Mouse (Mus musculus) testis, postnatal 14 days (tissue): Measurements from ENCODE around the gene Hamp.

Experiments used
- DNase-seq: peaks from one replicate; pipeline ENCODE4 v3.0.0; 2021; ENCODE audit warnings: low spot score

Gene Hamp

DNA sequence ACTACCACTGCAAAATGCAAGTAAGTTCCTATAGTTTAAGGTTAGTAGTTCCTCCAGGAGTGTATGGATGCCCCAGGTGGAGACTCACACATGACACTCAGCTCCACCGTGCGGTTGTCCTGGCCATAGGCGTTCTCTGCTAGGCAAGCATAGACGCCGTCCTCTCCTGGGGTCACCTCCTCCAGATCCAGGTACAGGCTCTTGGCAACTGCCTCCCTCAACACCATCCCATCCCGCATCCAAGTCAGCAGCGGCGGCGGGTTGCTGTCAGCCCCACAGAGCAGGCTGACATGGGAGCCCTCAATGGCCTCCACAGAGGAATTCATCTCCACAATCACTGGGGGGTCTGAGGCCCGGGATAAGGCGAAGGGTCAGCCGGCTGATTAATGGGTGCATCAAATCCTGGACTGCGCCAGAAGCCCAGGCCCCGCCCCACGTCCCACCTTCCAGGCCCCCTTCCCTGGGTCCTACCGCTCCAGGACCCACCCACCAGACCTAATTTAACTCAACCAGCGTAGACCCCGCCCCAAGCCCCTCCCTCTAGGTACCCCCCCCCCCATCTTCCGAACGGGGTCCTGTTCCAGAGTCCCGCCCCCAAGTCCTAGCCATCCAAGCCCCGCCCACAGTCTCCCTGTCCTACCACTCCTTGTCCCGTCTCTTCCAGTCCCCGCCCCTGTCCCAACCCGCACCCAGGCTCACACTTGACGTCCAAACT is 35.4 kb downstream of the Hamp start:
- DNase-seq: no peak

DNA sequence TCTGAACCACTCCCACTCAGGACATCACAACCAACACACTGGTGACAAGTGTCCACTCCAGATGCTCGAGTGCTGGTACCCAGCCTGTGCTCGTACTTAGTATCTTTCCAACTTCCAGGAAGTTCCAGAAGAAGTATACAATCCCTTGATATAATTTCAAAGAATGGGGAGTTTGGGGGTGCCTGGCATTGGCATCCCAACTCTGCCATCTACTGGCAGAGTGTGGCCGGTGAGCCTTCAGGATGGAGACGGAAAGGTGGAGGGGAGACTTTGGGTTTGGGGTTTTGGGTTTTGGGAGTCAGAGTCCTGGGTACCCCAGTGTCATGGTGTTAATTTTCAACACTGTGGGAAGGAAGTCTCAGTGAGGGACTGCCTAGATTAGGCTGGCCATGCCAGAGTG is 39.8 kb downstream of the Hamp start:
- no peak for DNase-seq

DNA sequence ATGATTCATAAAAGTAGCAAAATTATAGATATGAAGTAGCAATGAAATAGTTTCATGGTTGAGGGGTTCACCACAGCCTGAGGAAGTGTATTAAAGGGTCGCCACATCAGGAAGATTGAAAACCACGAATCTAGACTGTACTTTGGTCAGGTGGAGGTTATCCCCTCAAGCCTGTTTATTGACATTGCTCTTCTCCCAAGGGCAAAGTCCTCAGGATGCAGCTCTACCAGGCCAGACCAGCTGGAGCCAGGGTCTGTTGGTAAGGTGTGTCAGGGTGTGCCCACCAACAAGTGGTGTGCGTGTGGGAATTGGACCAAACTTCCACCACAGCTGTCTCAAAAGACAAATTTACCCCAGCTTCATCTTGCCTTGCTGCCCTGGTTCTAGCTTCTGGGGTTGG is 48.6 kb downstream of the Hamp start:
- DNase-seq: no peak

GRCm38 (mm10) chr7:30892515-30892914 is 51.3 kb downstream of the Hamp start:
- no peak for DNase-seq
